Mouse (Mus musculus) neural tube, embryonic 14.5 days (tissue): Measurements from ENCODE around the gene Hnrnpc. TPM values are rescaled to one million over a fixed set of nuclear protein-coding genes. Genes with fewer than 3 reads are reported as not detected.

Experiments
- polyA plus RNA-seq: library from polyadenylated mRNA; unstranded; fragments of >200 nt; fragmentation: Nextera tagmentation; extraction: Ambion mirVana; gene quantifications from 2 replicates; pipeline ENCODE4 v1.2.1, GENCODE M21; 2014

Gene Hnrnpc
- polyA plus RNA-seq, 1 experiment from 2014 or later, result 432 TPM

Other genes with a start within 250 kb of the Hnrnpc start
- gene Mettl17, start 219.2 kb downstream of the Hnrnpc start, polyA plus RNA-seq, result 69.8 and 99.4 TPM in 2 replicates
- gene Slc39a2, start 211.1 kb downstream of the Hnrnpc start, polyA plus RNA-seq, result 1.6 and 1.9 TPM in 2 replicates
- 168 and 194 TPM in 2 replicates for gene Ndrg2, start 189.9 kb downstream of the Hnrnpc start, polyA plus RNA-seq
- gene Tppp2, start 185.6 kb downstream of the Hnrnpc start, polyA plus RNA-seq, result not detected in 2 replicates
- gene Rnase13, start 181.3 kb downstream of the Hnrnpc start, polyA plus RNA-seq, result not detected in 2 replicates
- gene Arhgef40, start 119.3 kb downstream of the Hnrnpc start, polyA plus RNA-seq, result 66.5 and 73.8 TPM in 2 replicates
- 0.47 and 0.66 TPM in 2 replicates for gene Tmem253, start 88.4 kb downstream of the Hnrnpc start, polyA plus RNA-seq
- 24.1 and 27.4 TPM in 2 replicates for gene Zfp219, start 83.3 kb downstream of the Hnrnpc start, polyA plus RNA-seq
- gene Olfr221, start 61.6 kb downstream of the Hnrnpc start, polyA plus RNA-seq, result not detected in 2 replicates
- 42.0 and 47.5 TPM in 2 replicates for gene Rpgrip1, start 6.7 kb upstream of the Hnrnpc start, polyA plus RNA-seq
- gene Supt16, start 93.4 kb upstream of the Hnrnpc start, polyA plus RNA-seq, result 43.6 and 61.4 TPM in 2 replicates
- gene Chd8, start 153.8 kb upstream of the Hnrnpc start, polyA plus RNA-seq, result 49.6 and 59.6 TPM in 2 replicates
- gene Tox4, start 175.1 kb upstream of the Hnrnpc start, polyA plus RNA-seq, result 49.0 and 69.3 TPM in 2 replicates
- 69.4 TPM in 2 replicates for gene Rab2b, start 175.5 kb upstream of the Hnrnpc start, polyA plus RNA-seq
- gene Mettl3, start 201.1 kb upstream of the Hnrnpc start, polyA plus RNA-seq, result 41.1 and 42.5 TPM in 2 replicates
- gene Sall2, start 224.7 kb upstream of the Hnrnpc start, polyA plus RNA-seq, result 42.4 and 52.4 TPM in 2 replicates